Mouse (Mus musculus): ENCODE data around the gene Grin2b.
A peak's percentile ranks its signal among the peaks of the same experiment; 100 is the strongest.
"Not testable (repeated sequence)": the region's sequence is repeated elsewhere in the genome, so short reads cannot be mapped to it uniquely, and the experiment has no call there.

Gene Grin2b

DNA sequence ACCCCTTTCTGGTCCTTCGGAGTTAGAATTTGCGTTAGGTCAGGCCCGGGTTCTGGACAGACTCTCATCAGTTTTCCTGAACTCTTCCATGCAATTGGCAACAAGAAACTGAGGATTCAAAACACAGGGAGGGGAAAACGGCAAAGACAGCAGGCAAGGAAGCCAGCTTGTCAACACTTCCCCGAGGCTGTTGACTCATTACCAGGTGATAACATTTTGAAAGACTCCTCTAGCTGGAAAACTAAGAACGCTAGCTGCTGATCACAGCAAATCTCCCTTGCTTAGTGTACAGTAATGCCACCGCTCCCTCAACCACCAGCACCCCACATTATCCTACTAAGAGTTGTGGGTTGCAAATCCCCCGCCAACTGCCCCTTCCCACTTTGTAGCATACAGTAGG, 266.2 kb downstream of the Grin2b start:
- DNase-seq (ENCODE audit: low spot score in 2 of 2): no peak

DNA sequence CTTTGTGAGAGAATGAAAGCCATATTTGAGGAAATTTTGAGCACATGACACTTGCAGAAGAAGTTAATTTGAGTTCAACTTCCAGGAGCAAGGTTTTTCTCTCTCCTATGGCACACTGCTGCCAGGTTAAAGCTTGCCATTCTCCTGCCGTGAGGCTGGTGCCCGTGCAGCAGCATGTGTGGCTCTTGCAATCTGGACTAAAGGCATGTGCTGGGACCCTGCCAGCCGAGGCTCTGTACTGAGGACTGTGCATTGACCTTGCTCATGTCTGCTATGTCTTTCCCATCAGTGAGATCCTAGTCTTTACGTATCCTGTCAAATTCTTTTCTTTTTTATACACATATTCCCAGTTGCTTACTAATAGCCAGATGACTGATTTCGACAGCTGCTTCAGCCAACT, 268.9 kb downstream of the Grin2b start:
- DNase-seq (ENCODE audit: low spot score in 2 of 2): no peak

DNA sequence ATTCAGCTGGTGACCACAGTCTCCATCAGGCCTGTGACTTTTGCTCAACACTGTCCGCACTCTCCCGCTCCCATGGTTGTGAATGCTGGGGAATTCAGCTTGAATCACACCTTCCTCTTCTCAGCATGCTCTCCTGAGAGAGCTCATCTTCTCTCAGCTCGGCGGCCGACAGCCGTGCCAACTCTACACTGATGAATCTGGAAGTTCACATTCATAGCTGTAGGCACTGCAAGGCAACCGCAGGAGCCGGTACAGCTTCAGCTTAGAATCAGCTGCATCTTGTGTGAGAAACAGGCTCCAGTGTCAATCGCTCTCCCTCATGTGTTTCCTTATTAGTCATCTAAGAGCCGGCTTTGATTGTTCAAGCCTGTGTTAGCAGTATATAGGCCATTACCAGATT, 272.9 kb downstream of the Grin2b start:
- DNase-seq (ENCODE audit: low spot score in 2 of 2): no peak

DNA sequence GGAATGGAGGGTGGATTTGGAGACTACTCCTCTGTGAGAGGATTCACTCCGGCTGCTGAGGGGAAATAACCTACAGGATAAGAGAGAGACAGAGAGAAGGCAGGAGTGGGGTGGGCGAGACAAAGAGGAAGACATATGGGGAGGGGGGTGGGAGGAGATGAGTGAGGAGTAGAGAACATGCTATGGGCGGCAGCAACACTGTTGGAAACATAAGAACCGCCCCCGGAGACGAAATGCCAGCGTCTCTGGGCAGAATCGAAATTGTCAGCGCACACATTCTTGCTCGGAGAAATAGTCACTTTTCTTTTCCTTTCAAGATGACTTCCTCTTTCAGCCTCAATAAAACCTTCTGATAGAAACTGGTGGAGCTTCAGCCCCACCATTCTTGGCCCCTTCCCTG, 274.1 kb downstream of the Grin2b start:
- no peak for DNase-seq (ENCODE audit: low spot score in 2 of 2)

DNA sequence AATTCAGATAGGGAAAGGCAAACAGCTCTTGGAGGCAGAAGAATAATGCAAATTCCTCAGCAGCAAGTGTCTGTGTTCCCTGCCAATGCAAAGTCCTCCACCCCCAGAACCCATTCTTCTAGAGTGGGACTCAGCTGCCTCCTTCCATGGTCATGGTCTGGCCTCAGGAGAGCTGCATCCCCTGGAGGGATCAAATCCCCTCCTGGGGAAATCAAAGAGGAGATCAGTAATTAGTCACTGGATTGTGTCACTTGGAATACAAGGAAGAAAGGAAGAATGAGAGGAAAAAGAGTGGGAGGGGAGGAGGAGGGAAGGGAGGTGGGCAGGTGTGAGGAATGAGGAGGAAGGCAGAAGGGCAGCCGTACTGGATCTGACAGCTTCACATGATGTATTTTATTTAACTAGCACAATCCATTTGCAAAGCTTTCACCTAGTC, 278.5 kb downstream of the Grin2b start:
- no peak for DNase-seq (ENCODE audit: low spot score in 2 of 2)

DNA sequence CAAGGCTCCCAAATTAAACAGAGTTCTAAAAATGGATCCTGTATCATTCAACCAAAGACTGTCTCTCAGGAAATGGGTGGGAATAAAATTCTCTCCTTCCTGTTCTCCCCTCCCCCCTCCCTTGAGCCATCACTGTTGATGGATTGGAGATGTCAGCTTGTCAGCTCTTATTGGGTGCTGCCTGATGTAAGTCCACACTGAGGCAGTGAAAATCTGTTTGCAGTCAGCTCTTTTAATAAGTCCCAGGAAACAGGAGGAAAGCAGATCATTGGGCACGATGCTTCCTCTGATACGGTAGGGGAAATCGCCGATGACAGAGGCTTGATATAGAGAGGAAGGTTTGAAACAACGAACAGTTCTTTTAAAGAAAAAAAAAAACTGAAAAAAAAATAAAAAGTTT, 290.7 kb downstream of the Grin2b start:
- DNase-seq (ENCODE audit: low spot score in 2 of 2): no peak

DNA sequence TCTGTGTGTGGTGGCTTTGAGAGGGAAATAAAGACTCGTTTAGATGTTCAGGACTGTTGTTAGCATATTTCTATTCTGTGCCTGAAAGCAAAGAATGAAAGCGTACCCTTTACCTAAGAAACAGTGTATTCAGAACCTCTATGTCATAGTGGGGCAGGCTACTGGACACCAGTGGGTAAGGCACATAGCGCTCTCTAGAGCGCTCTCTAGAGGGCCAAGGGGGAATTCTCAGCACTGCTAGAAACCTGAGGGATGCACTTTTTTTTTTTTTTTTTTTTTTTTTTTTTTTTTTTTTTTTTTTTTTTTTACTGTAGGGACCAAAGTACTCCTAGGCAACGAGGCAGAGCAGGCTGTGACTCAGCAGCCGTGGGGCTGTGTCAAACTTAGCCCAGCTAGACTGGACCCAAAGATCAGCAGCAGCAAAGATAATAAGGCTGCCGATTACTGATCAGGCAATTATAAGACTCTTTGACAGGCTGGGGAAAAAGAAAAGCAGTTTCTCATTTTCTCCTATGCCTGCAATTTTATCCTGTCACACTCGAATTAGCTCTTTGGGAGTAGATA, 297.1 kb downstream of the Grin2b start:
- DNase-seq (ENCODE audit: low spot score in 2 of 2): no peak

DNA sequence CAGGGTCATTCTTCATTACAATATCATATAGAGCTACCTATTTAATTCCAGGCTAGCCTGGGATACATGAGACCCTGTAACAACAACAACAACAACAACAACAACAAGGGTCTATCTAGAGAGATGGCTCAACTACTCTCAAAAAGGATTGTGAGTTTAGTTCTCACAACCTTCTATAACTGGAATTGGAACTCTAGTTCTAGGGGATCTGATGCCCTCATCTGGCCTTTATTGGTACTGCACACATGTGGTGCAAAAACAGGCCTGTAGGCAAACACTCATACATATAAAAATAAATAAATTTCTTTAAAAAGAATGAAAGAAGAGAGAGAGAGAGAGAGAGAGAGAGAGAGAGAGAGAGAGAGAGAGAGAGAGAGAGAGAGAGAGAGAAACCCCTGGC, 298.7 kb downstream of the Grin2b start:
- DNase-seq (ENCODE audit: low spot score in 2 of 2): no peak

DNA sequence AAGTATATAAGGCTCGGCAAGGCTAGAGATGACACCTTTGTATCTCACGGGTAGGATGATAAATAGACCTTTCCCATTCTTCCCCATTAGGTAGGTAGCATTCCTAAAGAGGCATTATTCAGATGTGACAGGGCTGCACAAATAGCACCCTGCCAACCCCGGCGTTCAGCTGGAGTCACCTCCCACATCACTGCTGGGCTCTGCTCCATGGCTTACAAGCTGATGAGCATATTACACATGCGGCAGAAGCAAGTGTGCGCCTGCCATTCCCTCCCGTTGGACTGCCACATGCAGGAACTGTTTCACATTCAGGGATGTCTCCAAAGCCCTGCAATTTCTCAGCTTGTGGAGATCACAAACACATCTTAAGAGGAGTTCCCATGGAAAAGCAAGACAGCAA, 307.5 kb downstream of the Grin2b start:
- peak in 1 of 2 experiments; percentile 50 for DNase-seq (ENCODE audit: low spot score in 2 of 2)

DNA sequence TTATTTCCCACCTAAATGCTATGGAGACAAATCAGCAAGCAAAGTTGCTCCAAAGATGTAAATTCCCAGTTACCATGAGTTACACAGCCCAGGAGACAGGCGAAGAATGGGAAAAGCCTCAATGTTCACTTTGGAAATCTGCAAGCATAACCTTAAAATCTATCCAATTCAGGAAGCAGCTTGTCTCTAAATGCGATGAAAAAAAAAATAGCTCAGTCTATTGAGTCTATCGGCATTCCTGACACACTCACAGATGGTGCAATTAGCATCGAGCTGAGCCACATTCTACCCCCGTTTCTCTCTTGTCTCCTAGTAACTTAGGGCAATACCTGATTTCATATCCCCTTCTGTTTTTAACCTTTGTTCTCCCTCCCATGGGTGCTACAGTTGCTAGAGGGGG, 309.3 kb downstream of the Grin2b start:
- no peak for DNase-seq (ENCODE audit: low spot score in 2 of 2)

DNA sequence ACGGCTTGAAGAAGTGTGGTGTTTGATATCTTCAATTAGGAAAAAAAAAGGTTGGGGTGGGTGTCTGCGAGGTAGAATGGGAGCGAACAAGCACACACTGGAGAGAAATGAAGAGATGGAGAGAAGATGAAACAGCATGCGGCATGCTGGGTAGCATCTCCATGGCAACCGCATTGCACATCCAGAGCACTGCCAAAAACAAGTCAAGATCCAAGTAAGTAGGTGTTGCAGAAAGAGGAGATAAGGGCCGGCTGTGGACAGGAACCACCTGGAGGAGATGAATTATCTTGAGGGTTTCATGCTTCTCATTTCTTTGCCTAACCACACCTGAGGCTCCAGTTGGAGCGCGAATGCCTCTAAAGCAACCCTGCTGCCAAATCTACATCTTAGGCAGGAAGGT, 313.8 kb downstream of the Grin2b start:
- peak; percentile 49 to 72 for DNase-seq (ENCODE audit: low spot score in 2 of 2)

DNA sequence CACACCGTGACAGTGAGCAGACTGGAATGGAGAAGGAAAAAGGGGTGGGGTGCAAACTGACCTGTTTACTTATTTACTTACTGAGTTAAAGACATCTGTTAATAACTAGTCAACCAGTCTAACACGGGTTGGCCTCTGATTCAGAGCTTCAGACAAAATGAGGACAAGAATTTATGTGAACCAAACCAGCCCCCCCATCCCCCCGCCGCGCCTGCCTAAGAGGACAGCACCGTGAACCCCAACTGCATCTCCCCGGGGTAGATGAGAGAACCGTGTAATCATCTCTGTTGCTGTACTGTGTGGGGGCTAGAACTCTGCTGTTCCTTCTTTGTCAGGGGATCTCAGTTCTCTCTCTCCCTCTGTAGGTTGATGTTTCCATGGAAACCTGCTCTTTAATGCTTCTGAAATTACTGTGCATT, 319.1 kb downstream of the Grin2b start:
- DNase-seq (ENCODE audit: low spot score in 2 of 2): no peak

DNA sequence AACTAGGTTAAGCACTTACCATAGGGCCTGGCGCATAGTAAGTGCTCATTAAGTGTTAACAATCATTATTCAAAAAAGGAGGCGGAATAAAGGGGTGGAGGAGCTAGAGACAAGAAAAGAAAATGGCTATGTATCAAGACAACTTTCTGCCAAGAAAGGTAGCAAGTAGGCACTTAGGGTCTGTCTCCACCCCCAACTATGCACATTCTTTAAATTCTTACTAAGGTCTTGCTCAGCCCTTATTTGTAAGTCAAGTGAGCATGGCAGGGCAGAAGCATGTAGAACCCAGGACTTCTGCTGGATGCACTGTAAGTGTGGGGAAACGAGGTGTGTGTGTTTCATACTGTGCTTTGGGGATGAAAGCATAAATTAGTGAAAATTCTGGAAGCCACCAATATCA, 329.6 kb downstream of the Grin2b start:
- no peak for DNase-seq (ENCODE audit: low spot score in 2 of 2)

DNA sequence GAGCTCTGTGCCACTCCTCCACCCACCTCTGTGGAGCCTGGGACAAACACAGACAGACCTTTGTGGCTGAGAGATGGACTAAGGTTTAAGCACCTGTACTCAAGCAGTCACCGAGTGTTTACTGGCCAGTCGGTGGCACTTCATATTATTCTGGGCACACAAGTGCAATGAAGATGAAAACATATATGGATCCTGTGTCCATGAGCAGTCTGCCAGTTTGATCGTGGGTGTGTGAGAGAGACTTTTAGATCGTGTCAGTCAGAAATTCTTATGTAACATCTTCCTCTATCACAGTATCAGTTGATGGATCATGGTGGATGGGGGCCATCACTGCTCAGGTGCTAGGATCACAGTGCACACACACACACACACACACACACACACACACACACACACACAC, 337.0 kb downstream of the Grin2b start:
- no peak for DNase-seq (ENCODE audit: low spot score in 2 of 2)

DNA sequence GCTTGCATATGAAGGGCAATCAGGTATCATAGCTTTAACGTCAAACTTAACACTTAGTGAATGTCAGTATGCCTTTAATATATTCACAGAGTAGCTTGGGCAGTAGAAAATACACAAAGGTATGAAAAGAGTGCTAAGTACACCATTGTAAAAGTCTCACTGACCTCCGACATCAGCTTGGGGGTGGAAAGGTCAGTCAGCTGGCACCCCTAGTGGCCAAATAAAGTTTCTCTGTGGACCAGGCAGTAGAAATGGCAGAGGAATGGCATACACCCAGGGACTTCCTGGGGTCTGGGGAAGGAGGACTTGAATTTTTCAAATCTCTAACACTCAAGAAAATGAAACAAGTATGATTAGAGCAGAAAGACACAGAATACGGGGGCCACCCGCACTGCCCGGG, 339.8 kb downstream of the Grin2b start:
- no peak for DNase-seq (ENCODE audit: low spot score in 2 of 2)

DNA sequence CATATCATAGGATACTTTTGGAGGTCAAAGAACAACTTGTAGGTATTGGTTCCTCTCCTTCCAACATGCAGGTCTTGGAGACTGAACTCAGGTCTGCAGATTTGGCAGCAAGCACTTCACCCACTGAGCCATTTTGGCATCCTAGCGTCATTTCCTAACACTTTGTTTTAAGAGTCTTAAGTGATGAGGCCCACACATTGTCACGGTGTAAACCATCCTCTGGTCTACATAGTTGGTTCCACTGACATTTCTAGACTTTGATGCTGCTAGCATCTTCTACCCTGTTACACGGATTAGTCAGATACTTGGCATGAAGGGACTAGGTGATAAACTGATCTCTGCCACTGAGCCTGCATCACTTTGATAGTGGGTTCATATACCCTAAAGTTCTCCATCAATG, 341.3 kb downstream of the Grin2b start:
- no peak for DNase-seq (ENCODE audit: low spot score in 2 of 2)

DNA sequence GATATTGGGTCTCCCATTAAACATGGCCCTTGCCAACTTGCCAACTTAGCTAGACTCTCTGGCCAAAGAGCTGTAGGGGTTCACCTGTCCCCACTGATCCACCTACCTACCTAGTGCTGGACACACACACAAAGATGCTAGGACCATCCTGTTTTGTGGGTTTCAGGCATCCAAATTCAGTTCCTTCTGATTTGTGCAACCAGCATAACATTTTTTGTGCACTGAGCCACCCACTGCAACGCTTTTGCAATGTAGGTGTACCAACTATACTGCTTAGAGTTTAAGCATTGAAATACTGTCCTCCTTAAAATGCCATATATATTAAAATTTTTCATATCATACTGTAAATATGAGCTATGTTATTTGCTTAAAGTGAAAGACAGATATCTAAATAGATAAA, 342.3 kb downstream of the Grin2b start:
- no peak for DNase-seq (ENCODE audit: low spot score in 2 of 2)

DNA sequence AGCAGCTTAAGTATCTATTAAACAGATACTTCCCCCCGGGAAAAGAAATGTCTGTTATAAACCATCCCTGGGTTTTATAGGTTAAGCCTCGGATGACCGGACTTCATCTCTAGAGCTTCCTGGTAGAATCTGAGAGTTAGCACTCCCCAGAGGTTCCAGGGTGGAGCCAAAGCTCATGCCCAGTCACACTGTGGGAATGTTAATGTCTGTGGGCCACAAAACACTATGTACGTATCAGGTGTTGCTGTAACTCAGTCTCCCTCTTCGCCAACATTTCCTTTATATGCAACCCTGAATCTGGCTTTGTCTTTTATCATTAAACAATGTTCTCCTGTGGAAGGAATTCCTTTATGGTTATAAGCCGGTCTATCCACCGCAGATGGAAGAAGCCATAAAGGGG, 343.9 kb downstream of the Grin2b start:
- DNase-seq (ENCODE audit: low spot score in 2 of 2): no peak

DNA sequence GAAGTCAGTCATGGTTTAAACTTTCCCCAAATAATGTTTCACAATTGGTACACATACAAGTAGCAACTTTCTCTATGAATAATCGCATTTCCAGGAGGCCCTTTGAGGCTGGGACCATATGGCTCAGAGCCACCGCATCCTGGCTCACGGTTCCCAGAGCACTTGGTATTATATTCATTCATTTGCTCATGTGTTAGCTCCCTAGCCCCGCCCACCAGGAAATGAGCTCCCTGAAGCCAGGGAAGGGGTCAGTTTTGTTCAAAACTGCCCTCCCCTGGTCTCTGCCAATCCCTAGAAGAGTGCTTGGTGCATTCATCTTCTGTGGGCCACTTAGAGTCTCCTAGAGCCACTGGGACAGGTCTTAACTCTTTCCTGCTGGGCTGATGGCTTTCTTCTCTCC, 344.3 kb downstream of the Grin2b start:
- no peak for DNase-seq (ENCODE audit: low spot score in 2 of 2)

DNA sequence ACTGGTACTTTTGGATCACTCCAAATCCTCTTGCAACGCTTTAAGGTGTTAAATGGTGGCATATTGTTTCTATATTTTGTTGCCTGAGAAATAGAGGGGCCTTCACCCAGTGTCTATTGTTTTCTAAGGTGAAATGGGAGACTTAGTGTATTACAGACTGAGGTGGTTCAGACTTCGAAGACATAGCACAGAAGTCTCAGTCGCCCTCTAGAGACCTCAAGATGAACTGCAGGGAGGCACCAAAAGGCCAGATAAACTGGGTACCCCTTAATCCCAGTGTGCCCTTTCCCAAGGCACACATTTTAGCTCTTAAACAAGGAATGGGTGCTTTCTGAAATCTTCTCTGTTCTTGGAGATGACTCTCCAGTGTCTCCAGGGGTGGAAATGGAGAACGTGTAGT, 345.4 kb downstream of the Grin2b start:
- peak in 1 of 2 experiments; percentile 40 for DNase-seq (ENCODE audit: low spot score in 2 of 2)

DNA sequence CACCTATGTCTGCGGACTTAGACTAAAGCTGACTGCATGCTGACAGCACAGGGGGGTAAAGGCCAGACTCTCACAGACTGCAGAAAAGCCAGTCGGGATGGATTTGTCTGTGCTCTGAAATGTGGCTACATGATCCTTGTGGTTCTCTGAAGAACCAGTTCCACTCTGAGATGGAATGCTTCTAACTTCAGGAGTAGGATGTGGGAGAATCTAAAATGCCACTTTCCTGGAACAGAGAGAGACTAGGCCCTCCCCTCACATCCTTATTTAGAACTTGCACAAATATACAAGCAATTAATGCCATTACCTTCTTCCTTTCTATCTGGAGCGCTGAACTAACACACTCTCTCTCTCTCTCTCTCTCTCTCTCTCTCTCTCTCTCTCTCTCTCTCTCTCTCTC, 346.0 kb downstream of the Grin2b start:
- no peak for DNase-seq (ENCODE audit: low spot score in 2 of 2)

DNA sequence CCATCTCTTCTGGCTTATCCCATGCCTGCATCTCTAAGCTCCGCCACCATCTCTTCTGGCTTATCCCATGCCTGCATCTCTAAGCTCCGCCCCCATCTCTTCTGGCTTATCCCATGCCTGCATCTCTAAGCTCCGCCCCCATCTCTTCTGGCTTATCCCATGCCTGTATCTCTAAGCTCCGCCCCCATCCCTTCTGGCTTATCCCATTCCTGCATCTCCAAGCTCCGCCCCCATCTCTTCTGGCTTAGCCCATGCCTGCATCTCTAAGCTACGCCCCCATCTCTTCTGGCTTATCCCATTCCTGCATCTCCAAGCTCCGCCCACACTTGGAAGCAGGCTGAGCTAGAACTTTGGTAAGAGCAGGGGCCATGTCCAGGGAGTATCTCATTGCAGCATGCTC, 346.5 kb downstream of the Grin2b start:
- DNase-seq (ENCODE audit: low spot score in 2 of 2): not testable (repeated sequence)

DNA sequence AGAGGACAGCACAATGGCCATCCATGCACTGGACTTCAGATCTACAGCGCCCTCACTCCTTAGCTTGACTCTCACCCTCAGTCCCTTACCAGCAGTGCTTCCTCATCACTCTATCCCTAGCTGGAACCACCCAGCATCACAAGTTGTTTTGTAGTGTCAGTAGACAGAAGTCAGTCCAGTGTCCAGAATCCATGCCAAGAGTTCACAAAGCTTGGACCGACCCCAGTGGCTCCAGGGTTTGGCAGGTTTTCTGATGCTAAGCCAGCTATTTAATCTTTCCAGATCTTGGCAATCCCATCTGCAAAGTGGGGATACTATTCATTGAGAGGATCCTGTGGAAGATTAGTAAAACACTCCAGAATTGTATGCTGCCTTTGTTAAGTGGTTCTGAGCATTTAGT, 355.9 kb downstream of the Grin2b start:
- no peak for DNase-seq (ENCODE audit: low spot score in 2 of 2)

DNA sequence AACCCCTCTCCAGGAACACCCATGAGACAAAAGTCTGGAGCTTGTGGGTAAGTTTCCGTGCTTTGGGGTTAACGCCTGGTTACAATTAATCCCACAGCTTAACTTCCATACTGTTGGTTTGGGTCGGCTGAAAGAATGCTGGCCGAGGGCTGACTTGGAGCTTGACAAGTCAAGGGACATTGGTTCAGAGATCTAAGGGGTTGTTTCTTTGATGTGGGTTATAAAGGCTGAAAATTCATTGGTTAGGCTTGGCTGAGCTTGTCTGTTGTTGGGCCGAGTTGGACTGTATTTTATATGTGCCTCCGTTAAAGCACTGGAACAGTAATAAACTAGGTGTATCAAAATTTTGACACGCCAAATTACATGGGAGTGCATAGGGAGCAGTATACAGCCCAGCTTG, 359.6 kb downstream of the Grin2b start:
- DNase-seq (ENCODE audit: low spot score in 2 of 2): no peak

DNA sequence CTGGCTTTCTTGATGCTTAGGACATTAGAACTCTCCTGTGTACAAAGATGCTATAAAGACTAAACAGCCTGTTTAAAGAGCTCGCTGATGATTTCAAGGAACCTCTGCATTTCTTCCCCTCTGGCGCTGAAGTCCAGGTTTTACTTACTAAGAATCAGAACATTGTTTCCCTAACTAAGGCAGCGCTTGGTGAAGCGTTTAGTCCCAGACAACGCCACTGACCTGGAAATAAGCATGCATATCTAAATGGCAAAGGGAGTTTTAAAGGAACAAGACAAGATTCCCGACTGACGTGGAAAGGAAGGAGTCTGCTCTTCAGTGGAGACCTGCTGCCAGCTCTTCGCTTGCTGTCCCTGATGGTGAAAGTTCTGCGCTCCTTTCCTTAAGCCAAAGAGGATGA, 367.9 kb downstream of the Grin2b start:
- DNase-seq (ENCODE audit: low spot score in 2 of 2): no peak
